In genomic region chr10:53914974-53915609, GRCm38 (mm10) we compare ENCODE assay signal across 23 mouse cellular contexts.
DNase-seq lines count a peak whose midpoint lies in the region; ATAC-seq lines count a peak whose summit lies in the region.
"Had no signal": no experiment of that assay in that cellular context is flagged by ENCODE, and none has a peak within 500 bp of the region (broad histone marks: within the 10 kb centered on the region; RNA-seq: fewer than 3 reads in every experiment).

No protein-coding gene starts in this region.

- no peak overlapping the region for H3K4me2 ChIP-seq in hindbrain, embryonic 16.5 days (ENCODE audit: low read length)
- H3K4me2 ChIP-seq in hindbrain, embryonic 12.5 days (replicated peaks), result no peak overlapping the region
- 0 out of 2 replicates have a peak overlapping the region, but pooled peaks have one; percentile 19 for H3K4me2 ChIP-seq in midbrain, embryonic 14.5 days (ENCODE audit: low read length)
- no peak overlapping the region for H3K4me2 ChIP-seq in midbrain, embryonic 11.5 days
- peak overlapping the region; percentile 25 for H3K4me2 ChIP-seq in midbrain, embryonic 16.5 days (ENCODE audit: low read length)
- H3K4me2 ChIP-seq: hindbrain, embryonic 14.5 days had no signal

- no peak overlapping the region for H3K9ac ChIP-seq in hindbrain, embryonic 16.5 days (ENCODE audit: low read depth, low read length)
- H3K9ac ChIP-seq in hindbrain, embryonic 12.5 days, result no peak overlapping the region
- H3K9ac ChIP-seq in midbrain, embryonic 14.5 days (replicated peaks; ENCODE audit: low read length), result no peak overlapping the region
- H3K9ac ChIP-seq in midbrain, embryonic 11.5 days (ENCODE audit: low read length), result no peak overlapping the region
- H3K9ac ChIP-seq in midbrain, embryonic 16.5 days (ENCODE audit: low read depth, low read length), result no peak overlapping the region
- H3K9ac ChIP-seq: hindbrain, embryonic 14.5 days had no signal

- H3K27ac ChIP-seq in hindbrain, embryonic 16.5 days (ENCODE audit: low read depth, low read length), result no peak overlapping the region
- no peak overlapping the region; the same call in 1 of the 2 replicates for H3K27ac ChIP-seq in hindbrain, embryonic 12.5 days
- peak overlapping the region; percentile 41; the same call in 1 of the 2 replicates for H3K27ac ChIP-seq in midbrain, embryonic 14.5 days (replicated peaks; ENCODE audit: low read depth, low read length)
- no peak overlapping the region for H3K27ac ChIP-seq in midbrain, embryonic 11.5 days (ENCODE audit: low read depth, low read length)
- peak overlapping the region; percentile 8; the same call in 1 of the 2 replicates for H3K27ac ChIP-seq in midbrain, embryonic 16.5 days (ENCODE audit: low read length)
- H3K27ac ChIP-seq: heart, embryonic 10.5 days; hindbrain, embryonic 14.5 days; layer of hippocampus, adult 2 months had no signal

- peak; percentile 8 for DNase-seq in kidney, postnatal 14 days
- no peak for DNase-seq in kidney, adult 18-20 months
- peak; percentile 31 for DNase-seq in midbrain, embryonic 14.5 days
- no peak for DNase-seq in midbrain, embryonic 11.5 days (ENCODE audit: low spot score, missing footprints)
- no peak for DNase-seq in spleen, postnatal 4 days (ENCODE audit: low spot score in 2 of 2)
- DNase-seq: adrenal gland, postnatal 36 days; B cell, adult 2 months; cerebellum, adult 9-11 months; heart, postnatal 10 days; left cerebral cortex, postnatal 4 days; lung, postnatal 10 days; spleen, adult 18-20 months; thymus, postnatal 36 days had no signal

- no peak overlapping the region for H3K4me3 ChIP-seq in hindbrain, embryonic 16.5 days (ENCODE audit: low read length)
- H3K4me3 ChIP-seq in hindbrain, embryonic 12.5 days, result no peak overlapping the region
- H3K4me3 ChIP-seq in midbrain, embryonic 14.5 days (replicated peaks; ENCODE audit: low read depth, low read length), result no peak overlapping the region
- no peak overlapping the region for H3K4me3 ChIP-seq in midbrain, embryonic 11.5 days (ENCODE audit: low read depth, low read length)
- no peak overlapping the region for H3K4me3 ChIP-seq in midbrain, embryonic 16.5 days (ENCODE audit: low read depth, low read length)
- H3K4me3 ChIP-seq: erythroblast, embryonic 14.5 days; heart, embryonic 10.5 days; layer of hippocampus, adult 2 months had no signal

- WGBS in hindbrain, embryonic 16.5 days, result 74% methylated on average over 8 of the region's 8 CpGs
- WGBS in hindbrain, embryonic 12.5 days, result 71% methylated on average over 8 of the region's 8 CpGs
- 71% methylated on average over 8 of the region's 8 CpGs for WGBS in midbrain, embryonic 14.5 days
- 71% methylated on average over 8 of the region's 8 CpGs for WGBS in midbrain, embryonic 11.5 days
- WGBS in midbrain, embryonic 16.5 days, result 62% methylated on average over 8 of the region's 8 CpGs

- no peaks in the 10 kb centered on the region for H3K36me3 ChIP-seq in hindbrain, embryonic 16.5 days (ENCODE audit: control insufficient read depth, insufficient read depth, low read length)
- H3K36me3 ChIP-seq in hindbrain, embryonic 12.5 days, result no peaks in the 10 kb centered on the region
- no peaks in the 10 kb centered on the region for H3K36me3 ChIP-seq in midbrain, embryonic 14.5 days (ENCODE audit: control insufficient read depth, insufficient read depth, low read length)
- H3K36me3 ChIP-seq in midbrain, embryonic 11.5 days (ENCODE audit: control insufficient read depth, insufficient read depth, low read length), result no peaks in the 10 kb centered on the region
- H3K36me3 ChIP-seq in midbrain, embryonic 16.5 days (ENCODE audit: control insufficient read depth, insufficient read depth, low read length), result no peaks in the 10 kb centered on the region

- no peaks in the 10 kb centered on the region for H3K27me3 ChIP-seq in hindbrain, embryonic 16.5 days (replicated peaks; ENCODE audit: control insufficient read depth, insufficient read depth, low read length)
- no peaks in the 10 kb centered on the region for H3K27me3 ChIP-seq in hindbrain, embryonic 12.5 days
- H3K27me3 ChIP-seq in midbrain, embryonic 14.5 days (ENCODE audit: control insufficient read depth, insufficient read depth, low read length), result no peaks in the 10 kb centered on the region
- H3K27me3 ChIP-seq in midbrain, embryonic 11.5 days (ENCODE audit: control insufficient read depth, insufficient read depth, low read length), result no peaks in the 10 kb centered on the region
- no peaks in the 10 kb centered on the region for H3K27me3 ChIP-seq in midbrain, embryonic 16.5 days (ENCODE audit: control insufficient read depth, insufficient read depth, low read depth, low read length)
- H3K27me3 ChIP-seq: Patski had no signal

- no peaks in the 10 kb centered on the region for H3K9me3 ChIP-seq in hindbrain, embryonic 16.5 days (ENCODE audit: control insufficient read depth, low read length)
- no peaks in the 10 kb centered on the region for H3K9me3 ChIP-seq in hindbrain, embryonic 12.5 days (replicated peaks)
- no peaks in the 10 kb centered on the region for H3K9me3 ChIP-seq in midbrain, embryonic 14.5 days (ENCODE audit: control insufficient read depth, low read length)
- no peaks in the 10 kb centered on the region for H3K9me3 ChIP-seq in midbrain, embryonic 11.5 days (ENCODE audit: control insufficient read depth, low read length)
- no peaks in the 10 kb centered on the region for H3K9me3 ChIP-seq in midbrain, embryonic 16.5 days (replicated peaks; ENCODE audit: control insufficient read depth, low read length, poor library complexity, severe bottlenecking)
- H3K9me3 ChIP-seq: heart, embryonic 10.5 days had no signal

- ATAC-seq in hindbrain, embryonic 16.5 days, result peak; percentile 37; the same call in 1 of the 2 replicates
- ATAC-seq in hindbrain, embryonic 12.5 days (ENCODE audit: low FRiP score), result no peak
- ATAC-seq in midbrain, embryonic 14.5 days (ENCODE audit: low FRiP score, low TSS enrichment), result no peak
- ATAC-seq in midbrain, embryonic 11.5 days (ENCODE audit: low FRiP score), result no peak
- peak; percentile 63 for ATAC-seq in midbrain, embryonic 16.5 days
- ATAC-seq: activated CD4-positive, CD25-positive, alpha-beta regulatory T cell, adult 4 months; forebrain, embryonic 14.5 days; Patski had no signal

- H3K4me1 ChIP-seq in hindbrain, embryonic 16.5 days (ENCODE audit: control insufficient read depth, insufficient read depth, low read depth, low read length), result no peaks in the 10 kb centered on the region
- no peaks in the 10 kb centered on the region for H3K4me1 ChIP-seq in hindbrain, embryonic 12.5 days
- no peaks in the 10 kb centered on the region for H3K4me1 ChIP-seq in midbrain, embryonic 14.5 days (ENCODE audit: control insufficient read depth, insufficient read depth, low read length)
- no peaks in the 10 kb centered on the region for H3K4me1 ChIP-seq in midbrain, embryonic 11.5 days (ENCODE audit: control insufficient read depth, insufficient read depth, low read length)
- H3K4me1 ChIP-seq in midbrain, embryonic 16.5 days (ENCODE audit: control insufficient read depth, insufficient read depth, low read length), result peaks cover 5% of the 10 kb centered on the region; the same call in 1 of the 2 replicates
- H3K4me1 ChIP-seq: heart, embryonic 10.5 days had no signal

Comparison
In these comparisons a context has a peak if more than half of its experiments do, and no peak if none do; other contexts are left out.
1. ATAC-seq: peak in hindbrain, embryonic 16.5 days (single experiment) and midbrain, embryonic 16.5 days (single experiment); none in hindbrain, embryonic 12.5 days (single experiment), midbrain, embryonic 14.5 days (single experiment) and midbrain, embryonic 11.5 days (single experiment).
2. H3K27ac ChIP-seq: peak in midbrain, embryonic 14.5 days (single experiment) and midbrain, embryonic 16.5 days (single experiment); none in hindbrain, embryonic 16.5 days (single experiment), hindbrain, embryonic 12.5 days (single experiment) and midbrain, embryonic 11.5 days (single experiment).
3. H3K4me2 ChIP-seq: peak in midbrain, embryonic 14.5 days (single experiment) and midbrain, embryonic 16.5 days (single experiment); none in hindbrain, embryonic 16.5 days (single experiment), hindbrain, embryonic 12.5 days (single experiment) and midbrain, embryonic 11.5 days (single experiment).
4. DNase-seq: peak in kidney, postnatal 14 days (single experiment) and midbrain, embryonic 14.5 days (single experiment); none in kidney, adult 18-20 months (single experiment), midbrain, embryonic 11.5 days (single experiment) and spleen, postnatal 4 days (0 of 2).